Mouse (Mus musculus): Measurements from ENCODE around the gene Ccdc59.

Ccdc59 gene

DNA sequence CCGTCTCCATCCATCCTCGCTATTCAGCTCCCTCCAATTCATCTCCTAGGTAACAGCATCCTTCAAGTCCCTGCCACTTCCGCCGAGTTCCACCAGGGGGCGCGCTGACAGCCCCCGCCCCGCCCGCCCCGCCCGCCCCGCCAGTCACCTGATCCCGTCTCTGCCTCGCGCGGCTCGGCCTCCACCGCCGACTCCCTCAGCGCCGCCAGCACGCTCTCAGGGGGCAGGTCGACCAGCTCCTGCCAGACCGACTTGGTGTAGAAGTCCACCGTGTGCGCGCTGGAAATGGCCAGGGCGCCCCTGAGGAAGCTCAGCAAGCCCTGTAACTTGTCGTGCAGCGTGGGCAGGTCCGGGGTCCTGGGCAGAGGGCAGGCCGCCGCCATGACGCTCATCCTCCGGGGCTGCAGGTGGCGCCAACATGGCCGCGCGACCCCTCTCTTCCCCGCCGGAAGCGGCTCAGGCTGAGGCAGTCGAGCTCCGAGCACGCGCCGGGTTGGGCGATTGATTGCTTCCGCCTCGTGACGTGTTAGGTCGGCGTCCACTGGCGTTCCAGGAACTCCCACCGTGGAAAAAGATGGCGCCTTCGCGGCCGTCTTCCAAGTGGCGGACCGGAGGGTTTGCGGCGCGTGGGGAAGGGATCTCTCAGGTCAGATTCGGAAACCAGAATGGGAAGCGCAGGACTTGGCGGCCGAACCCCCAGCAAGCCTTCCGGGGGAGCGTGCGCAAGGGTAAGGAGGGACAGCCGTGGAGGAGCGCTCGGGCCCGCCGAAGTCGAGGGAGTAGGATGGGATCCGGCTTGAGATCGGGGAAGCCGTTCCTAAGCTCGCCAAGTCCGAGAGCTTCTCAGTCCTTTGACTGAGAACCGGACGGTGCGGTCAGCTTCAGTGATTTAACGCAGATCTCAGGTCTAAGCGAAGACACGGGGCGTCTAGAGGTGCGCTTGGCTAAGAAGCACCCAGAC lies at the start of gene Ccdc59, which contains the start of gene Mettl25:
Gene Ccdc59 (plus strand): TSS at position 140 of the 961 bp plus-strand sequence.
Gene Mettl25 (minus strand): TSS at position 453 of the 961 bp plus-strand sequence.
- peak; percentile 96 for DNase-seq (ENCODE audit: low spot score)

DNA sequence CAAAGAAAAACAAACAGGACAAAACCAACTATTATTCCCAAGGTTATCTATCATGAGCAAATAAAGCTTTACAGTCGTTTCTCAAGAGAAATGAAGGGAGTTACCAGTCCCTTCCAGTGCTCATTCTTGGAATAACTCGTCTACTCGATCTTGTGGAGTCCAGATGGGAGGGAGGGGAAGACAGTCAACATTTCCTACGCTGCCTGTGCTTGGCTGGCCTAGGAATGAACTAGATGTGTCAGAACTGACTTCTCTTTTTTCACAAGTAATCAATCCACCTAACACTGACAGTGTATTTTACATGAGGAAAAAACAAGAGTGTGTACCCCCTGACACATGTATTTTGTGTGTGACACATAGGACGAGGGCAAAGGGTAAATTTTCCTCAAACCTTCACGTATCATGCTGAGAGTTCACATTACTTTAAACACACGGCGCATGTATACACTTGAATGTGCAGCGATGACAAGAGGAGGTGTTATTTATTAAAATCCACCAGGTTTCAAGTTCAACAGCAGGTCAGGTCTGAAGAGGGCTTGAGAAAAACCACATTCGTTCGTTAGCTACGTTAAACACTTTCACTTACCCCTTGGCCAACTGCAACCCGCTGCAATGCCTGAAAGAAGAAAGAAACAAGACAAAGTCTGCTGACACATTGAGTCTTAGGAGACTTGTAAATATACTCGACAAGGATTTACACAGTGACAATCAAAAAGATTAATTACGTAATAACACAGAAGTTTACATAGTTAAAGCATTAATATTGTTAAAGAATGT lies 46.9 kb upstream of the Ccdc59 start:
- no peak for DNase-seq (ENCODE audit: low spot score)

DNA sequence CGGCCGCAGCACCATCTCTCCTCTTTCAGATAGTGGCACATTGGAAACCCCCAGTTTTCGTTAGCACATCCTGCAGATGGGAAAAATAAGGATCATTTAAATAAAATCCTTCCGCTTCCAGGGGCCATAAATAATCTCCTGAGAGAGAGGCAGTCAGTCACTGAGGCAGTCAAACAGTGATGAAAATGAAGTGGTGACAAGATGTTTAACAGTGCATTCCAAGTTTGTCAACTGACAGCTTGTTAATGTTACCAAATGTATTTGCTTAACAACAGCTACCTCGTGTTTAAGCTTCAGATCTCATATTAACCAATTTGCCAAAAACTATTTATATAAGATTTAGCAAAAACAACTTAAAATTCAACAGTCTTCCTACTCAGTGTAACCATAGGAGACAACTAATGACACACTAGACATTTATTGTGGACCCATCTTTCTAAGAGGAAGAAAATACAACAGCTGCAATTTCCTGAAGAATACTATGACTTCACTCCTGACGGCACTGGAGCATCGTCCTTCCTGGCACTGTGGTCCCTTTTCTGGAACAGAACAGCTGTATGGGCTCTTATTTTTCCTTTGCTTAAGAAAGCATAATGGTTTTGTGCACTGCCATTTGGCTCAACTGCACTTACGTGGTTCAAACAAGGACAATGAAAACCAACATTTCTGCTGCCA lies 43.5 kb upstream of the Ccdc59 start:
- DNase-seq (ENCODE audit: low spot score), result no peak

DNA sequence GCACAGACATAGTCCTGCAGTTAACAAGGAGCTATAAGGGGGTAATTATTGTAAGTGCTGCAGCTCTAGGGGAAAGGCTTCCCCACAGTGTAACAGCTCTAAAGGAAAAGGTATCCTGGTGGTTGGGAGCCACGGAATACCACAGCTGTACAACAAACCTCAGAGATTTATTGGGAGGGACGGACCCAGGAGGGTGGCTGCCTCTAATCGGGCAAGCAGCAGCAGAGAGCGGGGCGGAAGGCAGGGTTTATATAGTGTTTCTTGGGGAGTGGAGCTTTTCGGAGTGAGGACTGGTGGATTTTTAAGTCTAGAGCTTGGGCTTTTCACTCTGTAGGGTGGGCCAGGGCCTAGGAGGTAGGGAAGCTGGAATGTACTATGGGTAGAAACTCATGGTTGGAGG lies 39.7 kb upstream of the Ccdc59 start:
- DNase-seq (ENCODE audit: low spot score), result no peak

DNA sequence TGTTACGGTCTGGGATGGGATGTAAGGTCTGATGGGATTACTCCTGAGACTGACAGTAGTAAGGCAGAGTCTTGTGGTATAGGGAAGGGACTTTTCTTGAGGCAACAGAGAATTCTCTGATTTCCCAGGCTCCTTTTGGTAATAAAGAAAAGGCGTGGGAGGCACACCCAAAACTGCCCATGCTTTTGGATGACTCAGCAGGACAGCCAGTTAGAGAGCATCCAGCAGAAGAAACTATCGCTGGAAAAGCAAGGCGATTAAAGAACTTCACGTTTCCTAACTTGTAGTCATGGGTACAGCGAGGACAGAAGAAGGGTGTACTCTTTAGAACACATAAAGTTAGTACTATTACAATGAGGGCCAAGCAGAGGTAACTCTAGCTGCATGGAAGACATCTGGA lies 38.7 kb upstream of the Ccdc59 start:
- no peak for DNase-seq (ENCODE audit: low spot score)

DNA sequence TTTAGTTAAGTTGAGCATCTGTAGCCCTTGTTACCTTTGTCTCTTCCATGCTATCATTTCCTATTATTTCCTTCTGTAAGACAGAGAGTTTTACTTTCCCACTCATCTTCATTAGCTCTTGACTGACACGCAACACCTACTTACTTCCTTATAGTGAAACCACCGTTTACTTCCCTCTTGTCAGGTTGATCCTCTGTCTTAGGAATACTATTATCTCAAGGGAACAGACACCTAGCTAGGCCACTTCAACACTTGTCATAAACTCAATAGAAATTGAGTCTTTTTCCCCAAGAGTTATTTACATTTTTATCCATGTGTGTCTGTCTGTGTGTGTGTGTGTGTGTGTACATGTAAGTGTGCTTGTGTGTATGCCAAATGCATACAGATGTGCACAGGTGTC lies 37.4 kb upstream of the Ccdc59 start:
- DNase-seq (ENCODE audit: low spot score), result no peak

DNA sequence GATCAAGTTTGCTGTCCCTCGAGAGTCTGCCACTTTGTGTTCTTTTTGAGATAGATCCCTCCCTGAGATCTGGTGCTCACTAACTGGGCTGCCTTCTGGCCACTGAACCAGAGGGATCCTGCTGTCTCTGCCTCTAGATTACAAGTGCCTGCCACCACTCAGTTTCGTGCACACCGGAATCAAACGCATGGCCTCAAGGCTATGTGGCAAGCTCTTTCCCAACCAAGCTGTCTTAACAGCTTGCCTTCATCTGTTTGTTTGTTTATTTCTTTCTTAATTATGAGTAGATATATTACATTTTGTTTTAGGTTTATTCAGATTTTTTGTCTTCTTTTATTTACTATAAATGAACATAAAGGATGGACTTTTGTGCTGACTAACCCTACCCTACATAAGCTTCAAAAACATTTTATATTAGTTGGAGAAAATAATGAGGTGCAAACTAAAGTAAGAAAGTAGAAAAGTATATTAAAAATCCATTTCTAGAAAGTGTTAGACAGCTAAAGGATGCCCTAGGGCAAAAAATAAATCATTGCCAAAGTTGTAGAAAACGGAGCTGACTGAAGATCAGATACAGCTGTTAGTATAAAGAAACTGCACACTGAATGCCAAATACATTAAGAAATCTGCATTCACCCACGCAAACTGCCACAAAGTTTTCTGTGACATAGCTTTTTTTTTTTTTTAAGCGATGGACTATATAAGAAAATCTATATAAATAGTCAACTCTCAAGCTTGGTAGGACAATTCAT lies 34.4 kb upstream of the Ccdc59 start:
- no peak for DNase-seq (ENCODE audit: low spot score)

DNA sequence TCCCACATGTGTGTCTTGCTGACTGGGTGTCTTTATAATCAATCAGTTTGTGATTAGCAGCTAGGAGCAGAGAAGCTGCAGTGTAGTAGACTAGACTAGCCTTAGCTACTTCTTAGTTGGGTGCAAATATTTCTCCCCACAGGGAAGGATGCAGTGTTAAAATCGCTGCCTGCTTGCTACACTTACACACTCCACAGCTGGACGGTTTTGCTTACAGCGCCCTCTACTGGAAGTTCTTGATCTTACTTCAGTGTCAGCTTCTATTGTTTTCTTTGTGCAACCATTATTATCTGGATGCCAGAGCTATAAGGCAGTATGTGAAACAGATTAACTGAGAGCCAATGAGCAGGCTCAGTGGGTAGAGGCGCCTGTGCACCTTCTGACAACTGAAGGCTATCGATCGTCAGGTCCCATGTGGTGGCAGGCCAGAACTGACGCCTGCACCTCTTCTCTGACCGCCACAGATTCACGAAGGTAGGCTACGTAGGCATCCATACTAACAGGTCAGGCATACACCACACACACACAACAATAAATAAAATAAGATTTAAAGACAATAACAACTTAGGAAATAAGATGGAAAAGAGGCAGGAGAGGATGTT lies 6.1 kb upstream of the Ccdc59 start:
- no peak for DNase-seq (ENCODE audit: low spot score)

DNA sequence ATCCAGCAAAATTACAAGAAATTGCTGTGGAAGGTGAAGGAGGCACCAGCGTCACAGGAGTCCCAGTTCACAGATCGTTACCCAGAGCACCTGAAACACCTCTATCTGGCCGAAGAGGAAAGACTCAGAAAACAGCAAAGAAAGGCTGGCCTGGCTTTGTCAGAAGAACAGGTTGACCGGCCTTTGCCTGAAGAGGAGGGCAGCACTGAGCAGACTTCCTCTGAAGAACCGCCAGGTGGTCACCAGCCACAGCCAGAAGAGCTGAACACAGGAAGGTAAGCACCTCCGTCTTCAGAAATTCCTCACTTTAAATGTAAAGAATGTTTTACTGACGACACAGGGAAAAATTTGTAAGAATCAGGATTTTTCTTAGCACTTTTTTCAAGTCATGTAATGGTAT lies 1.7 kb downstream of the Ccdc59 start:
- DNase-seq (ENCODE audit: low spot score), result no peak

DNA sequence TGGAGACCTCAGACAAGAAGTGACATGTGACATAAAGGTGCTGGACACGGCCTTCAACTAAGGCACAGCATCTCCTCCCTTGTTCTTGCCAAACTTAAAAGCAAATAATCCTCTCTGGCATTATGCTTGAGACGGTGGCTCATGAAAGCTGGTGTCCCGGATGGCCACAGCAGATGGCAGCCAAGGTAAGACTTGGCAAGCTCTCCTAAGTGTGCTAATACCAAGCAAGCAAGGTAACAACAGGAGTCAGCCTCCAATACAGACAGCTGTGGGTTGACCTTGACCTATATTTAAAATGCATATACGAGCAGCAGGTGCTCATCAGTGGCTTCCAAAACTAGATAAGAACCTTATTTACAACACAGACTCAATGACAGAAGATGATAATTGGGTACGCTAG lies 9.4 kb downstream of the Ccdc59 start:
- peak; percentile 2 for DNase-seq (ENCODE audit: low spot score)

DNA sequence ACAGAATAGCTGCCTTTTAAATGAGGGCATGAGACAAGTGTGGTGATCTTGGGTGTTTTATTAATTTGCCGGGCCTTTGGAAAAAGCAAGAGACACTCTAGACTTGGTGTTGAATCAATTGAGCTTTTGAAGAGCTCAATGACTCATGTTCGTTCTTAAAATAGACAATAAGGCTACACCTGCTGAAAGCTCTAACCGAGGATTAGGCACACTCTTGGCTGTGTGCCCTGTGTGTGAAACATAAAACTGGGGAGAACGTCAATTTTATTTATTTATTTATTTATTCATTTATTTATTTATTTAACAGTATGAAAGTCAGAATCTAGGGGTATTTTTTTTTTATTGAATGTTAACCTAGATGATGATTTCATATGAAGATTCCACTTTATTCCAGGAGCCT lies 10.3 kb downstream of the Ccdc59 start:
- DNase-seq (ENCODE audit: low spot score), result no peak

DNA sequence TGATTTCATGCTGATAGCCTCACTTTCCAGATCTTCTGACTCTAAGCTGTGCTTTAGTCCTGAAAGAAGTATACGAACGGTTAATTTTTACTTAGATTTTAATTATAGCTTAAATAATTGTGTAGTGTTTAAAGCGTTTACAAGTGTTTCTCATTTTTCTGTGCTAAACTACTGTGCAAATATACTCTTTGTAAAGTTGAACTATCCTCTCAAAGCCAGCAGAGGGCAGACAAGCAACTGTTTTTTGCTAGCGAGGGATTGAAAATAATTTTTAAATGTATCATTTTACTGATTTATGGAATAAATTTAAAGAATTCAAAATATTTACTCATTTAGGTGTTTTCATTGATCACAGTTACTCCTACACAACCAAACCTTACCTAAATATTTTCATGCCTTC lies 26.4 kb downstream of the Ccdc59 start:
- DNase-seq (ENCODE audit: low spot score), result no peak

Data from ovary, postnatal 14 days (tissue).